In genomic region chr11:3179726-3180092, GRCm38 (mm10) we compare ENCODE assay signal across 8 mouse cellular contexts. TPM values are rescaled to one million over a fixed set of nuclear protein-coding genes. Genes with fewer than 3 reads are reported as not detected.
DNase-seq lines count a peak whose midpoint lies in the region; TF ChIP-seq lines count a peak whose summit lies in the region.
"Not testable (repeated sequence)": the region's sequence is repeated elsewhere in the genome, so short reads cannot be mapped to it uniquely, and the experiment has no call there.

No protein-coding gene starts in this region.

- 80% methylated on average over 7 of the region's 7 CpGs for WGBS in heart, adult 2 months
- 85% methylated on average over 7 of the region's 7 CpGs for WGBS in kidney, adult 2 months

- H3K4me1 ChIP-seq in heart, adult 2 months (ENCODE audit: control insufficient read depth, insufficient read depth, low read length); kidney, adult 2 months (ENCODE audit: control insufficient read depth, insufficient read depth, low read length): not testable (repeated sequence)

- intact Hi-C loops in heart, adult 2 months (cut with DNase I); left cerebral cortex, adult 2 months (cut with DNase I): not testable (repeated sequence)

- TF ChIP-seq EP300 in heart, adult 2 months (IDR thresholded peaks at IDR 0.05; ENCODE audit: insufficient read depth, low read depth, low read length) = not testable (repeated sequence)

- TF ChIP-seq CTCF in heart, adult 2 months (IDR thresholded peaks at IDR 0.05); kidney, adult 2 months (conservative IDR thresholded peaks at IDR 0.05; ENCODE audit: insufficient read depth, insufficient read length, low read depth, low read length); left cerebral cortex, adult 2 months (IDR thresholded peaks at IDR 0.05): not testable (repeated sequence)

- not testable (repeated sequence) for H3K9ac ChIP-seq in heart, adult 2 months (ENCODE audit: low read depth, low read length)

- H3K27me3 ChIP-seq in heart, adult 2 months (ENCODE audit: control insufficient read depth, insufficient read depth, low read length); kidney, adult 2 months (replicated peaks; ENCODE audit: control insufficient read depth, insufficient read depth, low read length): not testable (repeated sequence)

- not testable (repeated sequence) for H3K4me3 ChIP-seq in heart, adult 2 months; kidney, adult 2 months (ENCODE audit: insufficient read depth, low read depth, low read length); left cerebral cortex, adult 2 months

- H3K36me3 ChIP-seq in heart, adult 2 months (ENCODE audit: control insufficient read depth, insufficient read depth, low read length); kidney, adult 2 months (ENCODE audit: control insufficient read depth, insufficient read depth, low read length): not testable (repeated sequence)

- DNase-seq in R1 (ENCODE audit: low read depth, low spot score) = peak; percentile 12
- peak; percentile 54 for DNase-seq in gastrocnemius, adult 18-20 months (ENCODE audit: low spot score)
- DNase-seq in heart, adult 2 months = peak; percentile 49 to 56
- peak; percentile 53 for DNase-seq in kidney, adult 2 months
- peak; percentile 32 to 40 for DNase-seq in left cerebral cortex, adult 2 months (ENCODE audit: extremely low spot score in 1 of 2, low spot score in 2 of 2)
- DNase-seq in ovary, adult 18-20 months (ENCODE audit: low spot score) = peak; percentile 50
- DNase-seq in spleen, postnatal 4 days (ENCODE audit: low spot score in 2 of 2) = peak; percentile 60 to 89
- peak; percentile 48 for DNase-seq in urinary bladder, postnatal 25 days (ENCODE audit: low spot score)

- H3K27ac ChIP-seq in heart, adult 2 months; kidney, adult 2 months (ENCODE audit: insufficient read depth, low read depth, low read length); left cerebral cortex, adult 2 months: not testable (repeated sequence)

- not testable (repeated sequence) for H3K79me2 ChIP-seq in heart, adult 2 months (replicated peaks; ENCODE audit: control insufficient read depth, insufficient read depth, low read length)

- TF ChIP-seq POLR2A in heart, adult 2 months (IDR thresholded peaks at IDR 0.05; ENCODE audit: insufficient read depth, low read depth, low read length); kidney, adult 2 months (IDR thresholded peaks at IDR 0.05; ENCODE audit: low read depth, low read length): not testable (repeated sequence)

RNA-seq across cellular contexts. Expression of gene Sfi1, which starts 13.6 kb away (rescaled TPM):
- total RNA-seq in gastrocnemius, adult 18-20 months (2021) = 10 to 100 TPM in 1 of 2 experiments, 1 to 10 TPM in 1; 9.8 to 12.4 TPM
- total RNA-seq in heart, adult 2 months (2021) = 10 to 100 TPM; 17.3 to 17.4 TPM
- 11.3 and 13.0 TPM in 2 replicates for polyA plus RNA-seq in heart, adult 2 months (2012; rRNA removed)
- 17.3 and 19.4 TPM in 2 replicates for polyA plus RNA-seq in kidney, adult 2 months (2012; rRNA removed)
- total RNA-seq in left cerebral cortex, adult 2 months (2021) = 10 to 100 TPM; 73.5 to 78.7 TPM

RNA-seq across cellular contexts. Expression of gene Eif4enif1, which starts 22.5 kb away (rescaled TPM):
- total RNA-seq in gastrocnemius, adult 18-20 months (2021) = 10 to 100 TPM; 32.9 to 38.2 TPM
- total RNA-seq in heart, adult 2 months (2021) = 10 to 100 TPM; 36.4 to 43.6 TPM
- polyA plus RNA-seq in heart, adult 2 months (2012; rRNA removed) = 29.6 and 44.3 TPM in 2 replicates
- 32.0 and 32.8 TPM in 2 replicates for polyA plus RNA-seq in kidney, adult 2 months (2012; rRNA removed)
- 10 to 100 TPM; 71.1 to 72.6 TPM for total RNA-seq in left cerebral cortex, adult 2 months (2021)

Comparison
In these comparisons a context has a peak if more than half of its experiments do, and no peak if none do; other contexts are left out.
1. DNase-seq: peak in every context shown above with its lines; median percentile 74 in spleen, postnatal 4 days; 54 in gastrocnemius, adult 18-20 months; 53 in kidney, adult 2 months; 52 in heart, adult 2 months; 50 in ovary, adult 18-20 months; 48 in urinary bladder, postnatal 25 days; 36 in left cerebral cortex, adult 2 months; 12 in R1.
2. RNA of gene Sfi1, which starts 13.6 kb away (total RNA-seq): 73.5 to 78.7 TPM in left cerebral cortex, adult 2 months; 17.3 to 17.4 TPM in heart, adult 2 months and 9.8 to 12.4 TPM in gastrocnemius, adult 18-20 months; every median in the first group is over 4 times any median in the second.